Mouse (Mus musculus): Measurements from ENCODE around the gene Miga1. TPM values are rescaled to one million over a fixed set of nuclear protein-coding genes. Genes with fewer than 3 reads are reported as not detected.
A peak's percentile ranks its signal among the peaks of the same experiment; 100 is the strongest.

Gene Miga1
- polyA plus RNA-seq, 1 experiment from 2014 or later = 17.3 TPM

- no peaks in the 10 kb centered on the region for H3K4me1 ChIP-seq (ENCODE audit: insufficient read depth, low read length)
- no peak overlapping the region for H3K9ac ChIP-seq (replicated peaks; ENCODE audit: low read length)
- no peak overlapping the region for H3K4me3 ChIP-seq (ENCODE audit: low read length)
- H3K9me3 ChIP-seq (ENCODE audit: low read length) = no peaks in the 10 kb centered on the region
- H3K27ac ChIP-seq (ENCODE audit: low read length) = no peak overlapping the region
- no peaks in the 10 kb centered on the region; the same call in 1 of the 2 replicates for H3K36me3 ChIP-seq (ENCODE audit: insufficient read depth, low read length)
- no peak for ATAC-seq (ENCODE audit: low FRiP score, low TSS enrichment)
- no peak overlapping the region for H3K4me2 ChIP-seq (replicated peaks; ENCODE audit: low read depth, low read length)
- H3K27me3 ChIP-seq (ENCODE audit: insufficient read depth, low read length) = no peaks in the 10 kb centered on the region
- 84% methylated on average over 20 of the region's 20 CpGs for WGBS
Measured at GRCm38 (mm10) chr3:152272974-152273685, 67.1 kb downstream of the Miga1 start.

DNA sequence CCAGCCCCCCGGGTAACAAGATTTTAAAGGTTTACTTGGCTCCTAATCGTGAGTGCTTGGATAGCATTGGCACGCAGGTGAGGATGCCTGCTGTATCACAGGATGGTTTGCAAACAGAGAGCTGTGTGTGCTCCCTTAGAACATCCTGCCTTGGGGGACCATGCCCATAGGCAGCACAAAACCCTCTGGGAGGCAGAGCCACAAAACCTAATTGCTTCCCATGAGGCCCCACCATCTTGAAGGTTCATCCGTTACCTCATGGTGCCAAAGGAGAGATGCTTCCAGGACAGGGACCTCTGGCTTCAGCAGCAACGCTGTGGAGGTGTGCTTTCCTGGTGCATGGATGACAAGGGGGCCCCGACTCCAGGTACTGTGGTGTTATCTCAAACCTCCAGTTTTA, 68.3 kb downstream of the Miga1 start:
- WGBS = 82% methylated on average over 6 of the region's 6 CpGs

DNA sequence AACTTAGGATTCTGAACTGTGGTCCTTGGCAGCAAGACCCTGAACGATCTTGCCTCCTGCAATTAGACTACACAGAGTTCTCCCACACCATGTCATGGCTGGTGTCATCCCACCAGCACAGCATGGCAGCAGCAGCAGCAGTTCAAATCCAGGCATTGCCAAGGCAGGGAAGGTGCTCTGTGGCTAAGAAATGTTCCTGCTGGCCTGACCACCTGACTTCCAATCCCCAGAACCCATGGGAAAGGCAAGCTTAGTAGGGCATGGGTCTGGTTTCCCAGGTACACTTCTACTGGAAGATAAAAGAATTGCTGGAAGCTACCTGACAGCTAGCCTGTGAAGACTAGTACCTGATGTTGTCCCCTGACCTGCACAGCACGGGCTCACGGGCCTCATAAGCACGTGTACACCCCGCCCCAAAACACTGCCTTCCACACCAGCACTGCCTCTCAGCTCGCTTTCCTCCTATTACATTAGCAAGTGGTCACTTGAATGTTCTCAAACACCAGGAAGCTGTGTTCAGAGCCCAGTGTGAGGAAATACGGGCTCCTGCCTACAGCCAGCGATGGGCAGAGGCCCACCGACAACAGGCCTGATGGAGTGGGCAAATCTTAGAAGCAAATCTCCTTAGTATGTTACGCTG, 69.0 kb downstream of the Miga1 start:
- WGBS = 87% methylated on average over 10 of the region's 10 CpGs
- H3K4me3 ChIP-seq (ENCODE audit: low read length) = no peak overlapping the region
- H3K36me3 ChIP-seq (ENCODE audit: insufficient read depth, low read length) = no peaks in the 10 kb centered on the region; the same call in 1 of the 2 replicates
- 0 out of 2 replicates have a peak, but pooled peaks cover 3% of the 10 kb centered on the region for H3K27me3 ChIP-seq (ENCODE audit: insufficient read depth, low read length)
- no peak for ATAC-seq (ENCODE audit: low FRiP score, low TSS enrichment)
- no peaks in the 10 kb centered on the region for H3K9me3 ChIP-seq (ENCODE audit: low read length)
- peaks cover under 1% of the 10 kb centered on the region; the same call in 1 of the 2 replicates for H3K4me1 ChIP-seq (ENCODE audit: insufficient read depth, low read length)
- no peak overlapping the region for H3K9ac ChIP-seq (replicated peaks; ENCODE audit: low read length)
- H3K27ac ChIP-seq (ENCODE audit: low read length) = no peak overlapping the region
- no peak overlapping the region for H3K4me2 ChIP-seq (replicated peaks; ENCODE audit: low read depth, low read length)

More for the DNA sequence above, 68.3 kb downstream of the Miga1 start:
- Histone ChIP-seq H3K4me2 (replicated peaks; ENCODE audit: low read depth, low read length) (no peak overlapping the region), H3K36me3 (ENCODE audit: insufficient read depth, low read length) (no peaks in the 10 kb centered on the region; the same call in 1 of the 2 replicates), H3K4me1 (ENCODE audit: insufficient read depth, low read length) (no peaks in the 10 kb centered on the region), H3K9me3 (ENCODE audit: low read length) (no peaks in the 10 kb centered on the region), H3K4me3 (ENCODE audit: low read length) (no peak overlapping the region), H3K9ac (replicated peaks; ENCODE audit: low read length) (no peak overlapping the region), H3K27ac (ENCODE audit: low read length) (no peak overlapping the region), H3K27me3 (ENCODE audit: insufficient read depth, low read length) (0 out of 2 replicates have a peak, but pooled peaks cover 3% of the 10 kb centered on the region)
- ATAC-seq (ENCODE audit: low FRiP score, low TSS enrichment) = no peak

- Histone ChIP-seq H3K4me1 (ENCODE audit: insufficient read depth, low read length) (peaks cover 7% of the 10 kb centered on the region; the same call in 1 of the 2 replicates), H3K4me3 (ENCODE audit: low read length) (no peak overlapping the region), H3K27me3 (ENCODE audit: insufficient read depth, low read length) (0 out of 2 replicates have a peak, but pooled peaks cover 6% of the 10 kb centered on the region), H3K4me2 (replicated peaks; ENCODE audit: low read depth, low read length) (no peak overlapping the region), H3K36me3 (ENCODE audit: insufficient read depth, low read length) (no peaks in the 10 kb centered on the region), H3K9me3 (ENCODE audit: low read length) (no peaks in the 10 kb centered on the region), H3K9ac (replicated peaks; ENCODE audit: low read length) (no peak overlapping the region), H3K27ac (ENCODE audit: low read length) (no peak overlapping the region)
- 92% methylated on average over 14 of the region's 14 CpGs for WGBS
- ATAC-seq (ENCODE audit: low FRiP score, low TSS enrichment) = no peak
Measured at GRCm38 (mm10) chr3:152268099-152268498, 72.1 kb downstream of the Miga1 start.

GRCm38 (mm10) chr3:152266036-152266421, 74.2 kb downstream of the Miga1 start, which contains the start of gene Nexn:
Nexn (minus strand) TSS chr3:152266350.
- no peaks in the 10 kb centered on the region for H3K36me3 ChIP-seq (ENCODE audit: insufficient read depth, low read length)
- H3K27ac ChIP-seq (ENCODE audit: low read length) = peak within 1 kb of the TSS; percentile 14
- H3K4me3 ChIP-seq (ENCODE audit: low read length) = peak within 1 kb of the TSS; percentile 62
- WGBS = 4% methylated on average over 13 of the region's 13 CpGs
- ATAC-seq (ENCODE audit: low FRiP score, low TSS enrichment) = peak; percentile 20; the same call in 1 of the 2 replicates
- H3K4me1 ChIP-seq (ENCODE audit: insufficient read depth, low read length) = peaks cover 19% of the 10 kb centered on the region
- peak within 1 kb of the TSS; percentile 79 for H3K9ac ChIP-seq (replicated peaks; ENCODE audit: low read length)
- H3K9me3 ChIP-seq (ENCODE audit: low read length) = no peaks in the 10 kb centered on the region
- 0 out of 2 replicates have a peak, but pooled peaks cover 6% of the 10 kb centered on the region for H3K27me3 ChIP-seq (ENCODE audit: insufficient read depth, low read length)
- peak within 1 kb of the TSS; percentile 97 for H3K4me2 ChIP-seq (replicated peaks; ENCODE audit: low read depth, low read length)

DNA sequence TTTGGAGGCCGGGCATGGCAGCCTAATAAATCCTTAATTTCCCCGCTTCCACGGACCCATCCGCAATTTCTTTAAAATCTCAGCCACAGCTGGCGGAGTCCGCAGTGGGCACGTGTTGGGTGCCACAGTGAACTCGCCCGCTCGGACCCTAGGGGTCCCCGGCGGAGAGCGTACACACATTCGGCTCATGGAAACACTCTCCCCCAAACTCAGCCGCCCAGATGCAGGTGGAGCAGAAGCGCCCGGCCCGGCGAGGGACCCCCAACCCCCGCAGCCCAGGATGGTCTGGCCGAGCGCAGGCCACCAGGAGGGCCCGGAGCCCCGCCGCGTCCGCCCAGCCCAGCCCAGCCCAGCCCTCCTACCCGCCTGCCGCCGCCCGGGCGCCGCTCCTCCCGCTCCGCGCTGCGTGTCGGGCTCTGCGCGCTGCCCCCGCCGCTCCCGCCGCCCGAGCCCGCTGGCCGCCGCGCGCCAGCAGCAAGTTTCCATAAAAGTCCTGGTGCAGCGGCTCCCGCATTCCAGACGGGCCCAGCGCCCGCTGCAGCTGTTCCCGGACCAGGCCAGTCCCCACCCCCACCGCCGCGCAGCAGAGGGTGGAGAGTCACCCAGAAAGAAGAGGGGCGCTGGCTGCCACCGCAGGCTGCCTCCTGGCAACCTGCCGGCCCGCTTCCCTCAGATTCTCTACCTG, 74.7 kb downstream of the Miga1 start:
- H3K27me3 ChIP-seq (ENCODE audit: insufficient read depth, low read length) = 0 out of 2 replicates have a peak, but pooled peaks cover 6% of the 10 kb centered on the region
- H3K36me3 ChIP-seq (ENCODE audit: insufficient read depth, low read length) = no peaks in the 10 kb centered on the region
- H3K27ac ChIP-seq (ENCODE audit: low read length) = peak overlapping the region; percentile 14
- WGBS = 1% methylated on average over 56 of the region's 63 CpGs
- H3K4me2 ChIP-seq (replicated peaks; ENCODE audit: low read depth, low read length) = peak overlapping the region; percentile 97
- ATAC-seq (ENCODE audit: low FRiP score, low TSS enrichment) = peak; percentile 93
- peaks cover 19% of the 10 kb centered on the region for H3K4me1 ChIP-seq (ENCODE audit: insufficient read depth, low read length)
- no peaks in the 10 kb centered on the region for H3K9me3 ChIP-seq (ENCODE audit: low read length)
- peak overlapping the region; percentile 62 for H3K4me3 ChIP-seq (ENCODE audit: low read length)
- peak overlapping the region; percentile 79 for H3K9ac ChIP-seq (replicated peaks; ENCODE audit: low read length)

GRCm38 (mm10) chr3:152264830-152265229, 75.4 kb downstream of the Miga1 start:
- 0 out of 2 replicates have a peak, but pooled peaks cover 6% of the 10 kb centered on the region for H3K27me3 ChIP-seq (ENCODE audit: insufficient read depth, low read length)
- peak overlapping the region; percentile 62 for H3K4me3 ChIP-seq (ENCODE audit: low read length)
- H3K4me2 ChIP-seq (replicated peaks; ENCODE audit: low read depth, low read length) = peak overlapping the region; percentile 97
- ATAC-seq (ENCODE audit: low FRiP score, low TSS enrichment) = no peak
- H3K9ac ChIP-seq (replicated peaks; ENCODE audit: low read length) = no peak overlapping the region
- WGBS = 49% methylated on average over 12 of the region's 12 CpGs
- no peak overlapping the region for H3K27ac ChIP-seq (ENCODE audit: low read length)
- H3K36me3 ChIP-seq (ENCODE audit: insufficient read depth, low read length) = no peaks in the 10 kb centered on the region
- H3K4me1 ChIP-seq (ENCODE audit: insufficient read depth, low read length) = peaks cover 19% of the 10 kb centered on the region
- H3K9me3 ChIP-seq (ENCODE audit: low read length) = no peaks in the 10 kb centered on the region

DNA sequence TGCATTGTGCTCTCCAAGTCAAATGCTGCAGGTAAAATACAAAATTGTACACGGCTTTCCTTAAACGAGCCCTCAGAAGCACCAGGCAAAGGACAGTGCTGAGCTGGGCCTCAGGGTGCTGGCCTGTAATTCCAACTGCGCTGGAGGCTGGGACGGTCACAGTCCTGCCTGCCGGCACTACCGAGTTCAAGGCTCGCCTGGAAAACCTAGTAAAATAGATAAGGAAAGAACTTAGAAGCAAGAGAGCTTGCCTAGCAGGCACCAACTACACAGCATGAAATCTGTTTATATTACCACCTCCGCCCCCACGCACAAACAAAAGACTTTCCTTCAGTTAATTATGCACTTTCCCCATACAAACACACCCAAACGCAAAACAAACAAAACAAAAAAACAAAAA, 75.8 kb downstream of the Miga1 start:
- no peaks in the 10 kb centered on the region for H3K9me3 ChIP-seq (ENCODE audit: low read length)
- peak overlapping the region; percentile 97 for H3K4me2 ChIP-seq (replicated peaks; ENCODE audit: low read depth, low read length)
- ATAC-seq (ENCODE audit: low FRiP score, low TSS enrichment) = no peak
- 64% methylated on average over 10 of the region's 10 CpGs for WGBS
- peaks cover 19% of the 10 kb centered on the region for H3K4me1 ChIP-seq (ENCODE audit: insufficient read depth, low read length)
- no peak overlapping the region for H3K27ac ChIP-seq (ENCODE audit: low read length)
- no peaks in the 10 kb centered on the region for H3K36me3 ChIP-seq (ENCODE audit: insufficient read depth, low read length)
- no peak overlapping the region for H3K9ac ChIP-seq (replicated peaks; ENCODE audit: low read length)
- no peak overlapping the region; the same call in 1 of the 2 replicates for H3K4me3 ChIP-seq (ENCODE audit: low read length)
- H3K27me3 ChIP-seq (ENCODE audit: insufficient read depth, low read length) = 0 out of 2 replicates have a peak, but pooled peaks cover 6% of the 10 kb centered on the region

DNA sequence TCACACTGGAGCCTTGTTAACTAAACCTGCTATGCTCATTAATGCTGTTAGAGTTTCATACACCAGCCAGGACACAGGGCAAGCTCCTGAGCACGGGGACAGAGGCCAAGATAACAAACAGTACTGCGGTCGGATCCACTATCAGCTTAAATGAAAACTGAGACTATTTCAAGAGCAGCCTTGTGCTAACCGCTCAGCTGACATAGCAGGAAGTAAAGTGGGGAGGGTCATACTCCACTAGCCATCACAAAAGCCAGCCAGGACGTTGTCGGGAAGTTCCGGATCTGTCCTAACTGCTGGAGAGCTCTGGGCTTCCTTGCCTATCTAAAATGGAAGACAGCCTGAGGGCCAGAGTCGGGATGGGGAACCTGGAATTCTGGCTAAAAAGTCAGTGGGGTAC, 78.3 kb downstream of the Miga1 start:
- Histone ChIP-seq H3K36me3 (ENCODE audit: insufficient read depth, low read length) (no peaks in the 10 kb centered on the region), H3K4me1 (ENCODE audit: insufficient read depth, low read length) (peaks cover 19% of the 10 kb centered on the region), H3K9me3 (ENCODE audit: low read length) (no peaks in the 10 kb centered on the region), H3K4me3 (ENCODE audit: low read length) (no peak overlapping the region), H3K4me2 (replicated peaks; ENCODE audit: low read depth, low read length) (peak overlapping the region; percentile 34), H3K27ac (ENCODE audit: low read length) (no peak overlapping the region), H3K9ac (replicated peaks; ENCODE audit: low read length) (no peak overlapping the region), H3K27me3 (ENCODE audit: insufficient read depth, low read length) (0 out of 2 replicates have a peak, but pooled peaks cover 3% of the 10 kb centered on the region)
- 0 out of 2 replicates have a peak, but pooled peaks have one; percentile 5 for ATAC-seq (ENCODE audit: low FRiP score, low TSS enrichment)
- WGBS = 16% methylated on average over 8 of the region's 8 CpGs
